Mouse (Mus musculus): ENCODE data around the gene Il12a.
A peak's percentile ranks its signal among the peaks of the same experiment; 100 is the strongest.

Gene Il12a

DNA sequence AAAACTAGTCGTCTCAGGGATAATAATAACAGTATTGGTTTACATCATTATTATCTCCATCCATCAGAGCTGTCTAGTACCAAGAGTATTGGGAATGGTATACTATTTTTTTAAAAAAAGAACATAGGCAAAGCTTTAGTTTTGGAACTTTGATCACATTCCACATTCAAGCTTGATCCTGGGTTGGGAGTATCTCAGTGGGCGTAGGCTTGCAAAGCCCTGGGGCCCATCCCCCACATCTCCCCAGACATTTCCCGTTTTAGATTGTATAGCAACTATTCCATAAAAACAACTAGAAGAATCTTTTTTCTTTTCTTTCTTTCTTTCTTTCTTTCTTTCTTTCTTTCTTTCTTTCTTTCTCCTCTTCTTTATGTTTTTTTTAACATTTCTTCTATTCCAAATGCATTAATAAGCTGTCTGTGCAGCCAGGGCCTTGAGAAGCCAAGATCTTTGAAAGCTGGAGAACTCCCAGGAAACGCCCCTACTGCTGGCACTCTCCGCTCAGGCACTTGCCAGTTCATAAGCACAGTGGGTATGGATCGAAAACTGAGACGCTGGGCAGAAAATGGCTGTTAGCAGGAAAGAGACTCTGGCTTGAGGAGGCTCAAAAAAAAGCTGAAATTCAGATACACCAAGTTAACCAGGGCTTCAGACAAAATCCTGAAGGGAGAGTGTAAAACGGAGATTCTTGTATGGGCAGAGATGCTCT lies 3.4 kb upstream of the Il12a start:
- DNase-seq = no peak

GRCm38 (mm10) chr3:68689346-68689745 lies 1.1 kb upstream of the Il12a start:
- DNase-seq = no peak

DNA sequence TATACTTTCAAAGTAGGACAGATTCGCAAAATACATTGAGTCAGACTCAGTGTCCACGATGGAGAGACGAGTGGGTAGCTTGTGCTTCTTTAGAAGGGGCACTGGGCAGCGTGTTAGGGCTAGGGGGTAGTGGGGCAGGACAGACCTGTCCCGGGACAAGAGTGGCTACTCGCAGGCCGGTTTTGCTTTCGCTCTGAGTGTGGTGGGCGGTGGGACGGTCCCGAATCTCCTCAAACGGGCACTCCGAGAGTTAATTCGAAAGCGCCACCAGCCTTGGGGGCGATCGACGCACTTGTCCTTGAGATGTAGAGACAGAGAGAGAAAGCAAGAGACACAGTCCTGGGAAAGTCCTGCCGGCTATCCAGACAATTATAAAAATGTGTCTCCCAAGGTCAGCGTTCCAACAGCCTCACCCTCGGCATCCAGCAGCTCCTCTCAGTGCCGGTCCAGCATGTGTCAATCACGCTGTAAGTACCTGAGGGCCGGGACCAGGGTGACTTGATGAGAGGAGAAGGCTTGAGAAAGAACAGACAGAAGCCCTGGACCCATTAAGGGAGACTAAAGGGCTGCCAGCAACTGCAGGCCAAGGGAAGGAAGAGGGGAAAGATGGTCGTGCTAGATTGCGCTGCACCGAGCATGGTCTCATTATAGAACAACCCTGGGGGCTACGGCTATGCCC lies 795 bp downstream of the Il12a start:
- peak; percentile 36 to 48 for DNase-seq

- DNase-seq = peak in 1 of 2 experiments; percentile 27
Observed at GRCm38 (mm10) chr3:68691938-68692599, 1.6 kb downstream of the Il12a start.

DNA sequence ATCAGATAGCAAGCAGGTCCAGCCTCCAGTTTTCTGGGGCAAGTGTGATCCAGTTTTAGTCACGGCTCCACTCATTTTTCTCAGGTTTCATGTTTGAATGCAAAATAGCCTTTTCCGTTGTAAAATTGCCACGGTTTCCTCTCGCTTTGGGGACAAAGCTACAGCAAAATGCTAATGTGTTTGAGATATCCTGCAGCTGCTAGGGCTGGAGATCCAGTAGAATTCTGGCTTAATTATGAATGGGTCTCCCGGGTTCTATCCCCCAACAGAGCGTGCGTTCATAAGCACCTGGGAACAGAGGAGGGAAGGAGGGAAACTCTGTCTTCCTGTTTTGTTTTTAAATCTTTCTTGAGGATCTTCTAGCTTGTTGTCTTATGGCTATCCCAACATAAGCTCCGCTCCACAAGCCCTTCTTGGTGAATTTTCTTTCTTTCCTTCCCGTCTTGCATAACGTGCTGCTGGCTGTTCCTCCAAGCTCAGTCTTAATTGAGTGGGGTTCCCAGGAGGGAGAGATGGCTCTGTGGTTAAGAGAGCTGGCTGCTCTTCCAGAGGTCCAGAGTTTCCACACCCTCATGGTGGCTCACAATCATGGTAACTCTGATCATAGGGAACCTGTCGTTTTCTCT lies 2.3 kb downstream of the Il12a start:
- no peak for DNase-seq

DNA sequence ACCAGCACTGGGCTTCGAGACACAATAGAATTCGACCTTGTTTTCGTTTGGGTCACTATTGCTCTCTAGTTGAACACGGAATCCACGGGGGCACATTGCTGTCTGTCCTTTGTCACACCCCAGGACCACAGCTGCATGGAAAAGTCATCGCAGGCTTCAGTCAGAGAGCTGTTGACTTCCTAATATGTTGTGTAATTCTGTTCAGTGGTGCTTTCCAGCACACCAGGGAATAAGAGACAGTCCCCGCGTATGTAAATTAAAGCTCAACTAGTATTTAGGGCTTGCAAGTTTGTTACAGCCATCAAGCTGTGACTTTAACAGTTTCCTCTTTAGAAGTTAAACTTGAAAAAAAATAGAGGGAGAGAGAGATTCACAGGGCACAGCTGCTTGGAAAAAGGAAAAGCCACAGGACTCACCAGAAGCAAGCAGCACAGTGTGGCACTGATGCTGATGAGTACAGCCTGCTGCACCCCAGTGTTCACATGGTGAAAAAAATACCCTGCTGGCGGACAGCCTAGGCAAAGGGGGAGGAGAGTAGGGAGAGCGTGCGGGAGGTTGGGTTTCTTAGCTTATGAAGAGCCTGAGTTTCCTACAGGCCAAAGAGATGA lies 3.1 kb downstream of the Il12a start:
- DNase-seq = peak; percentile 38 to 45

- DNase-seq = no peak
Observed at GRCm38 (mm10) chr3:68695321-68695720, 4.9 kb downstream of the Il12a start.

GRCm38 (mm10) chr3:68696495-68697200 lies 6.2 kb downstream of the Il12a start:
- DNase-seq = no peak

DNA sequence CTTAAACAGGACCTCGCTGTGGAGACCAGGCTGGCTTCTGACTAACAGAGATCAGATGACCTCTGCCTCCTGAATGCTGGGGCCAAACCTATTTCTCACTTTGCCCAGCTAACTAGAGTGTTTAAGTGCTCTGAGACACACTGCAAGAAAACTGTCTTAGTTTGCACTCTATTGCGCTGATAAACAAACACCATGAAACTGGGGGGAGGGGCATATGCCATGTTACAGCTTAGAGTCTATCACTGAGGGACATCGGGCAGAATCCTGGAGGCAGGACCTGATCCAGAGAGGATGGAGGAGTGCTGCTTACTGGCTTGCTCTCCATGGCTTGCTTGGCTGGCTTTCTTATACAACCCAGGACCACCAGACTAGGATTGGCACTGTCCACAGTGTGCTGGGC lies 8.2 kb downstream of the Il12a start:
- no peak for DNase-seq

GRCm38 (mm10) chr3:68700091-68700490 lies 9.6 kb downstream of the Il12a start:
- DNase-seq = no peak

DNA sequence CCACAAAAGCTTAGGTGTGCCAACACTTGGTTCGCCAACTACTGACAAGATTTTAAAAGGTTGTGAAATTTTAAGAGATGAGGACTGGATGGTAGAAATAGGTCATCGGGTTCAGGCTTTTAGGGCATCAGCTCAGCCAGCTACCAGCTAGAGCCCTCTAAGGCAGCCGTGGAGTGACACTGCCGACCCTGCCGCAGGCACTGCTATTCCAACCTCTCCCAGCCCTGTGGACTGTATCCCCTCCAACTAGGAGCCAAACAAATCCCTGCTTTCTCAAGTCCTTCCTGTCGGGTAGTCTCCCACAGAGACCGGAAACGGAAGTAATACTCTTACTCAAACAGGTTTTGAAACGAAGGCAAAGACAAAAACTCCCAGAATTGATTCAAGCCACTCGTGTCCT lies 15.9 kb downstream of the Il12a start:
- DNase-seq = no peak

DNA sequence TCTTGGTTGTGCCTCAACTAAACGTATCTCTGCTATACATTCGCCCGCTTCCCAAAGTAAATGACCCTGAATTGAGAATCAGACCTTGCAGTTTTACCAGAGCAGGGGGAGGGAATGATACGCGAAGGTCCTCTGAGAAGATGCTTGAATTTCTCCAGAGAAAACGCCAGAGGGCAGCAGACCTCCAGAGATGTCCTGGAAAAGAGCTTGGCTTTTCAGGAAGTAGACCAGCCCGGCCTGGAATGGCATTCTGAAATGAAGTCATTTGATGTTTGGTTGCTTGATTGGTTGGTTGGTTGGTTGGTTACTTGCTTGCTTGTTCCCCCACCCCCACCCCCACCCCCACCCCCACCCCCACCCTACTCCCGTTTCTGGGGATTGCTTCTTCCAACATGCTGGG lies 17.8 kb downstream of the Il12a start:
- no peak for DNase-seq

DNA sequence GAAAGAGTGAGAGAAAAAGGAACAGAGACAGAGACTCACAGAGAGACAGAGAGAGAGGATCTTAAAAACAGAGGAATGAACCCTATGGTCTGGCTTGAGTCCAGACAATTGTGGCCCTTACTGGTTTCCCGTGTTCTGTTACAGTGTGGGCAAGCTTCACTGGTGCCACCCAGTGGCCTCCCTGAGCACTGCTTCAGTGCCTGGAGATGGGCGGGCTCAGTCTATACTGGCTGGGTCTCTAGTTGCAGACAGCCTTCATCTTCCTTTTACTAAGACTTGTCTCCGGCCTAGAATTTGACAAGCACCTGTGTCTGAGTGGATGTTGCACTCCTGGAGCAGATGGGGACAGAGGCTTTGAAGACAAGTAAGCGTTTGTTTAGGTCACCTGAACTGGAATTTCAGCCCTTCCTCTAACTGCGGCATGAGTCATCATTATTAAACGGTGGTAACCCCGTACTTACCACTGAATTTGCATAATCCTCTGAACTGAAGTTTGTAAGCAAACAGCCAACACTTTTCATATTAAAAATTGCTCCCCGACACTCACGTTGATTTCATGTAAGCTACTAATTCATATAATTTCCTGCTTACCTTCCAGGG lies 18.9 kb downstream of the Il12a start:
- DNase-seq = peak; percentile 68 to 80

DNA sequence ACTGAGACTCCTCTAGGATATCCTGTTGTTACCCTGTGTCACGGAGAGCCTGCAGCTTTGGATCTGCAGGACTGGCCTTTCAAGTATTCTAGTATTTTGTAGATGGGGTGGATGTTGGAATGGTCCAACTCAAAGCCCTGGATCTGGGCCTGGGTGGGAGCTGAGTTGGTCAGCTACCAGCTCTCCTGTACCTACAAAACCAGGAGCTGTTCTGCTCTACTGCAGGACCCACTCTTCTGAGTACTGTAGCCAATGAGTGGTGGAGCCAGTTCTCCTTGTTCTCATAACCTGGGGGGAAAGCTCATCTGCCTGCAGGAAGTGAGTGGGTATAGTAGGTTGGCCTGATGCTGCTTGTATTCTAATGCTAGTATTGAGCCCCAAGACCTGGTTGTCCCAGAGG lies 20.0 kb downstream of the Il12a start:
- no peak for DNase-seq

DNA sequence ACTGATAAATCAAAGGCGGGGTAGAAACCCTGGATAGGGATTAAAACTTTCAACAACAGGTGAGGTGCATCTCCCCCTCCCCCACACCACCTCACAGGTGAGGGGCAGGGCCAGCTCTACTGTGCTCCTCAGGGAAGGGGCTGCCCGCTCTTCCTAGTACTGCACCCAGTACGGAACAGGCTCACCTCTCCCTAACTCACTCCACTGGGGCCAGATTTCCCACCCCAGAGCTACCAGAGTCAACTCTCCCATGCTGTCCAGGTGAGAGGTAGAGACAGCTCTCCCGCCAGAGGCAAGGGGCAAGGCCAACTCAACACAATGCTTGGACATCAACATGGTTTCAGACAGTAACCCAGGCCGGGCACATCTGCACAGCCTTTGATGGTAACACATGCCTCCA lies 21.1 kb downstream of the Il12a start:
- no peak for DNase-seq

- peak in 1 of 2 experiments; percentile 68 for DNase-seq
Observed at GRCm38 (mm10) chr3:68713550-68713949, 23.1 kb downstream of the Il12a start.

GRCm38 (mm10) chr3:68717346-68717745 lies 26.9 kb downstream of the Il12a start:
- DNase-seq = peak; percentile 18 to 62

- no peak for DNase-seq
Observed at GRCm38 (mm10) chr3:68719229-68719819, 28.9 kb downstream of the Il12a start.

DNA sequence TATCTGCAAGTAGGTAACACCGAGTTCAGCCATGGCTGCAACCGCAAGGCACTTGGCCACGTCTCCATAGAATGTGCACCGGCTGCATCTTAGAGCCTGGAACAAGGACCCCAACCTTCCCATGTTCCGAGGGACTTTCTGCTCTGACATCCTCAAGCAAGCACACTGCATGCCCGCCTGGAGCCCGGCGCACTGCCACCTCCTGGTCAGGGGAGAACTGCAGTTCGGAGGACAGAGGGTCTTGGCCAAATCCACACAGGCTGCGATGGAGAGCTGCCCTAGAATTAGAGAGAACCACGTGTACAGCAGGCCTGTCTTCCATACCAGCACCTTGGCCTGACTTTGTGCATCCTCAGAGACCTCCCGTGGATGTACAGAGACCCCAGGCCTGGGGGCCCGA lies 29.8 kb downstream of the Il12a start:
- DNase-seq = peak in 1 of 2 experiments; percentile 56

GRCm38 (mm10) chr3:68741955-68742354 lies 51.5 kb downstream of the Il12a start:
- no peak for DNase-seq

GRCm38 (mm10) chr3:68742718-68743471 lies 52.5 kb downstream of the Il12a start:
- DNase-seq = no peak
